Mouse (Mus musculus) heart, postnatal 0 days (tissue): ENCODE results near the gene Zan. TPM values are rescaled to one million over a fixed set of nuclear protein-coding genes. Genes with fewer than 3 reads are reported as not detected.

Experiments
- ATAC-seq: fragments of 200-750 bp; cut with Nextera tagmentation; 2 replicates; pipeline ENCODE4 v1.8.0; 2017; ENCODE audit warnings: low read depth, moderate number of reproducible peaks, moderate library complexity; ENCODE audit not compliant: insufficient read depth
- DNase-seq: peaks from one replicate; pipeline ENCODE4 v3.0.0-alpha.2; 2016; ENCODE audit warnings: low spot score
- H3K27ac ChIP-seq: fragments of 300-500 bp; sonication (generic); 2 replicates; pipeline ENCODE4 v1.5.1; 2014; ENCODE audit warnings: low read depth, mild to moderate bottlenecking
- H3K27me3 ChIP-seq: fragments of 300-500 bp; sonication (generic); 2 replicates; pipeline ENCODE4 v1.6.1; 2014; ENCODE audit warnings: low read length, mixed read lengths; ENCODE audit not compliant: control insufficient read depth, insufficient read depth
- H3K36me3 ChIP-seq: fragments of 300-500 bp; sonication (generic); replicated peaks from 2 replicates; pipeline ENCODE4 v1.6.1; 2014; ENCODE audit warnings: low read length, mixed read lengths; ENCODE audit not compliant: control insufficient read depth, insufficient read depth
- H3K4me1 ChIP-seq: fragments of 300-500 bp; sonication (generic); 2 replicates; pipeline ENCODE4 v1.6.1; 2014; ENCODE audit warnings: antibody characterized with exemption; ENCODE audit not compliant: control insufficient read depth, insufficient read depth
- H3K4me2 ChIP-seq: fragments of 300-500 bp; sonication (generic); 2 replicates; pipeline ENCODE4 v1.6.1; 2014; ENCODE audit warnings: low read depth, mild to moderate bottlenecking, low read length, moderate library complexity
- H3K4me3 ChIP-seq: fragments of 300-500 bp; sonication (generic); 2 replicates; pipeline ENCODE4 v1.5.1; 2014; ENCODE audit warnings: low read depth, low read length
- H3K9ac ChIP-seq: fragments of 300-500 bp; sonication (generic); replicated peaks from 2 replicates; pipeline ENCODE4 v1.6.1; 2014; ENCODE audit warnings: low read depth, low read length, mixed read lengths
- H3K9me3 ChIP-seq: fragments of 300-500 bp; sonication (generic); replicated peaks from 2 replicates; pipeline ENCODE4 v1.6.1; 2016; ENCODE audit warnings: low read length; ENCODE audit not compliant: control insufficient read depth
- CTCF ChIP-seq: IDR thresholded peaks from 2 replicates; pipeline ENCODE4 v1.5.1; 2016; ENCODE audit warnings: antibody characterized with exemption, control low read depth, low read depth
- EP300 ChIP-seq: IDR thresholded peaks from 2 replicates; pipeline ENCODE4 v1.6.1; 2016; ENCODE audit warnings: antibody characterized with exemption, low read depth
- WGBS: fragments of 180-500 bp; shearing (Covaris S2); extraction: QIAGEN DNeasy Blood & Tissue Kit; methylation state at CpG from one replicate; pipeline ENCODE4 v1.1.7; 2014; 5-methylcytosine and 5-hydroxymethylcytosine counted together
- polyA plus RNA-seq: library from polyadenylated mRNA; unstranded; fragments of >200 nt; fragmentation: Nextera tagmentation; extraction: Ambion mirVana; gene quantifications from 2 replicates; pipeline ENCODE4 v1.2.1, GENCODE M21; 2015
- total RNA-seq: library from RNA; depleted of rRNA; stranded (reverse); fragments of >200 nt; gene quantifications from 2 replicates; pipeline ENCODE4 v1.2.3, GENCODE M21; 2014; ENCODE audit warnings: low replicate concordance

Gene Zan
- total and polyA plus RNA-seq, 2 experiments from 2014 or later = under 0.01 to 0.04 TPM

DNA sequence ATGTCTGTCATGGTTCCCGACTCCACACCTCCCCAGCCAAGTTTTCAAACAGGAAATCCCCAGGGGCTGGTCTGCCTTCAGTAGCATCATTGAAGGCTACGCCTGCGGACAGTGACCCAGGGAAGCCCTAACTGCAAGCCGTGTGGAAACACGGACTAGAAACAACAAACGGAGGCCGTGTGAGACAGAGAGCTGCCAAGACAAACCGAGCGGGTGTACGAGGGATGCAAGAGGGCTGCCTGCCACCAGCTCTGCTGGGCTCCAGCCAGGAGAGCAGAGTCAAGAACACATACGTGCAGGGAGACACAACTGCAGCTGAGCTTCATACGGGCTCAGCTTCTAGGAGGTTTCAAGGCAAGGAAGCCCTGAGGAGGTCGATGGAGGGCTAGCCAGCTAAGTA lies 17.0 kb upstream of the Zan start:
- peak; percentile 65 for DNase-seq
- TF ChIP-seq EP300 (no peak), CTCF (no peak)
- H3K4me1 ChIP-seq = no peaks in the 10 kb centered on the region
- no peak overlapping the region for H3K4me3 ChIP-seq
- no peak overlapping the region for H3K9ac ChIP-seq
- H3K9me3 ChIP-seq = no peaks in the 10 kb centered on the region
- 53% methylated on average over 13 of the region's 13 CpGs for whole genome bisulfite sequencing
- no peaks in the 10 kb centered on the region for H3K36me3 ChIP-seq
- H3K4me2 ChIP-seq = no peak overlapping the region
- peak; percentile 65 for ATAC-seq
- H3K27me3 ChIP-seq = no peaks in the 10 kb centered on the region
- no peak overlapping the region for H3K27ac ChIP-seq

DNA sequence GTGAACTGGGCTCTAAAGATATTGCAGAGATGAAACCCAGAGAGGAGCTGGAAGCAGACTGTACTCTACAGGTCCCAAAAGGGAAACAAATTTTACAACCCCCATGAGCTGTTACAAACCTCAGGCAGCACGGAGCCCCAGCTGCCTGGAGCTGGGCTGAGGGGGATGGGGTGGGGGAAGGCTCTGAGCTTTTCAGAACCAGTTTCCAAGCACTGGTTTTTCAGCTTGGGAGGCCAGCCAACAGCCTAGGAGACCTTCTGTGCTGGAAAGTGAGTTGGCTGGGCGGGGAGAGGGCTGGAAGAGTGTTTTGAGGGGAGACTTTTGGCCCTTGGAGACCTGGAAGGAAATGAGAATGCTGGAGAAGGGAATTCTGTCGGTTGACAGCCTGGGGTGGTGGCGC lies 14.7 kb upstream of the Zan start:
- Histone ChIP-seq H3K27ac (no peak overlapping the region), H3K9me3 (no peaks in the 10 kb centered on the region), H3K9ac (no peak overlapping the region), H3K36me3 (no peaks in the 10 kb centered on the region), H3K4me1 (no peaks in the 10 kb centered on the region), H3K27me3 (peaks cover 9% of the 10 kb centered on the region), H3K4me3 (no peak overlapping the region), H3K4me2 (no peak overlapping the region)
- no peak for TF ChIP-seq CTCF
- no peak for TF ChIP-seq EP300
- ATAC-seq (no peak), DNase-seq (no peak)
- 46% methylated on average over 4 of the region's 4 CpGs for WGBS

DNA sequence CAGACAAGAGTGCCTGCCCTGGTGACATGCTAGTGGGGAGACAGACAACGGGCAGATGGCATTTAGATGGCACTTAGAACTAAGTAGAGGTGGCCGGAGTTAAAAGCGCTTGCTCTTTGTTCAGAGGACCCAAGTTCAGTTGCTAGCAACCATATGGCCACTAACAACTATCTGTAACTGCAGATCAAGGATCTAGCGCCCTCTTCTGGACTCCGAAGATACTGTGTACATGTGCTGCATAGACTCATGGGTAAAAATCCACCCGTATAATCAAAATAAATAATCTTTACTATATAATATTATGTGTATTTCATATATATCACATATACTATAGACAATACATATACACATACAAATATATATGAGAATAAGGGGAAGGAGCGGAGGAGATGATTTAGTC lies 10.8 kb upstream of the Zan start:
- no peak overlapping the region for H3K4me2 ChIP-seq
- peaks cover 34% of the 10 kb centered on the region for H3K27me3 ChIP-seq
- H3K36me3 ChIP-seq = no peaks in the 10 kb centered on the region
- no peak for TF ChIP-seq EP300
- 82% methylated on average over 7 of the region's 7 CpGs for WGBS
- DNase-seq = no peak
- ATAC-seq = no peak
- H3K4me3 ChIP-seq = no peak overlapping the region
- H3K4me1 ChIP-seq = no peaks in the 10 kb centered on the region
- H3K9me3 ChIP-seq = no peaks in the 10 kb centered on the region
- H3K9ac ChIP-seq = no peak overlapping the region
- H3K27ac ChIP-seq = no peak overlapping the region

DNA sequence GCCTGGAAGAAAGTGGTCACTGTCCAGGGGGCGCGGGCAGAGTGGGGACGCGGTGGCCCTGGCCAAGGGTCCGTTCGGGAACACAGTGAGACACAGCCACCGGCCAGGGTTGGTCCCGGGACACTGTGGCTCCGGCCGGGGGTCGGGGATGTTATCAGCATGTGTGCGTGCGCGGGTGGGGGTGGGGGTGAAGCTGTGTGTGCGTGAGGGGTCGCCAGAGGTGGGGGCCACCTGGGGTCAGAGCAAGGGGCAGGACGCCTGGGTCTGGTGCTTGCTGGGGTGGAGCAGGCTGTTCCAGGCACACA lies 8.9 kb upstream of the Zan start:
- Histone ChIP-seq H3K4me1 (no peaks in the 10 kb centered on the region), H3K27ac (no peak overlapping the region), H3K9ac (no peak overlapping the region), H3K4me2 (no peak overlapping the region), H3K9me3 (no peaks in the 10 kb centered on the region), H3K27me3 (peaks cover 34% of the 10 kb centered on the region), H3K4me3 (no peak overlapping the region), H3K36me3 (no peaks in the 10 kb centered on the region)
- WGBS = 5% methylated on average over 17 of the region's 17 CpGs
- TF ChIP-seq EP300 (no peak), CTCF (no peak)
- DNase-seq (no peak), ATAC-seq (no peak)

GRCm38 (mm10) chr5:137485071-137485850 lies 8.4 kb upstream of the Zan start:
- Histone ChIP-seq H3K4me3 (no peak overlapping the region), H3K4me2 (no peak overlapping the region), H3K27ac (no peak overlapping the region), H3K27me3 (peaks cover 34% of the 10 kb centered on the region), H3K9ac (no peak overlapping the region), H3K4me1 (no peaks in the 10 kb centered on the region), H3K9me3 (no peaks in the 10 kb centered on the region), H3K36me3 (no peaks in the 10 kb centered on the region)
- 13% methylated on average over 30 of the region's 30 CpGs for WGBS
- DNase-seq = no peak
- TF ChIP-seq CTCF = no peak
- no peak for TF ChIP-seq EP300
- ATAC-seq = no peak

DNA sequence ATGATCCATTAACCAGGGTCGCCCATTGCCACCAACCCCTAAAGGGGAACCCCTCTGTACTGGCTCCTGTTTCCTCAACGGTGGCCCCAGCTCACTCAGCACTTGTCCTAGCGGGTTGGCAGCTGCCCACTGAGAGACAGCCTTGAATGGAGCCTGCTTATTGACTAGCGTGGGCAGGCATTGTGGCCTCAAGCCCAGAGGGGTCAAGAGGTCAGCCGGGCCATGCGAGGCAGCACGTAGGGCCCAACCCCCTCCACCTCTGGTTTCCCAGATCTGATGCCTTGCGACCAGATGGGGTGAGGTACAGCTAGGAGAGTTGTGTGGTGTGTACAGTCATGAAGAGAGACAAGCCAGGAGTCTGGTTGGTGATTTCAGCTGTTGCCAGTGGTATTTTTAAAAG lies 5.0 kb upstream of the Zan start:
- no peaks in the 10 kb centered on the region for H3K9me3 ChIP-seq
- no peak overlapping the region for H3K9ac ChIP-seq
- no peak overlapping the region for H3K4me3 ChIP-seq
- no peak overlapping the region for H3K4me2 ChIP-seq
- H3K4me1 ChIP-seq = no peaks in the 10 kb centered on the region
- WGBS = 46% methylated on average over 8 of the region's 8 CpGs
- no peak overlapping the region for H3K27ac ChIP-seq
- no peaks in the 10 kb centered on the region for H3K36me3 ChIP-seq
- no peak for DNase-seq
- ATAC-seq = no peak
- peaks cover 28% of the 10 kb centered on the region for H3K27me3 ChIP-seq
- no peak for TF ChIP-seq EP300
- TF ChIP-seq CTCF = no peak
